Mouse (Mus musculus): ENCODE measurements around the gene Olfr1357.

Olfr1357 gene

DNA sequence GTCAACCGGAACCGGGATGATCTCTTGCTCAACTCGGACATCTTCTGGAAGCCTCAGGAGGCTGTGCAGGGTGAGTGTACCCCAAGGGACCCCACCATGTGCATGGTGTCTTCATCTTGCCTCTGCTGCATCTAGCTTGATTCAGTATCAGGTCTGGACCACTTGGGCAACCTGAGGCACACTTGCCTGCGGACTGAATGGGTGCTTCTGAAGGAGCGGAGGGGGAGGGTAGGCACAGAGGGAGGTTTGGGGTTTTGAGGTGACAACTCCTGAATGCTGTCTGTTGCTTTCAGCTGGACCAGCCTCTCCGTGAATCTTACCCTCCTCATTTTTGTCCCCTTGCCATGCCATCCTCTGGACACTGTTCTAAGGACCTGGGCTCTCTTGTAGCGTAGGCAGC lies 36.8 kb downstream of the Olfr1357 start:
- no peak for DNase-seq (ENCODE audit: low spot score in 2 of 2)

GRCm38 (mm10) chr10:78578204-78578603 lies 39.7 kb downstream of the Olfr1357 start:
- DNase-seq (ENCODE audit: low spot score in 2 of 2) = no peak

DNA sequence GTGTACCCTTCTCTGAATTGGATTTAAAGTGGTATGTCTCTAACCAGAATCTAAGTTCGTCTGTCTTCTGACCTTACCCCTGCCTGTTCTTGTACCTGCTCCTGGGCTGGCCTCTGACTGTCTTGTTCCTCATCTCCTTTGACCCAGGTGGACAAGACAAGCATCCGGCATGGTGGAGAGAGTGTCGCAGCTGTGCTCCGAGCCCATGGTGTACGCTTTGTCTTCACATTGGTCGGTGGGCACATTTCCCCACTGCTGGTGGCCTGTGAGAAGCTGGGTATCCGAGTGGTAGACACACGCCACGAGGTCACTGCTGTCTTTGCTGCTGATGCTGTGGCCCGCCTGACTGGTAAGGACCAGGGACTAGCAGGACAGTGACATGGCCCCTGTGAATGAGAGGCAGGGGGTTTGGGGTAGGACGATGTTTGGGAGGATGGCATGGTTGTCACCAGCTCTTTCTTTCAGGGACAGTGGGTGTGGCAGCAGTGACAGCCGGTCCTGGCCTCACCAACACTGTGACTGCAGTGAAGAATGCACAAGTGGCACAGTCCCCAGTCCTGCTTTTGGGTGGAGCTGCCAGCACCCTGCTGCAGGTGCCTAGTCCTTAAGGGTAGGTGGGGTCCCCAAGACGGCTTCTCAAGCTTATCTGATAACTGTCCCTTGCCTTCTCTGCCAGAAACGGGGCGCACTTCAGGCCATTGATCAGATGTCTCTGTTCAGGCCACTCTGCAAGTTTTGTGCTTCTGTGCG lies 41.3 kb downstream of the Olfr1357 start:
- no peak for DNase-seq (ENCODE audit: low spot score in 2 of 2)

- no peak for DNase-seq (ENCODE audit: low spot score in 2 of 2)
These were observed 42.2 kb downstream of the Olfr1357 start for GRCm38 (mm10) chr10:78575690-78576089.

- no peak for DNase-seq (ENCODE audit: low spot score in 2 of 2)
These were observed 42.7 kb downstream of the Olfr1357 start for GRCm38 (mm10) chr10:78575105-78575632.

GRCm38 (mm10) chr10:78574250-78575104 lies 43.4 kb downstream of the Olfr1357 start, which contains the start of gene Ilvbl:
TSS of gene Ilvbl (plus strand) at chr10:78574346.
- DNase-seq (ENCODE audit: low spot score in 2 of 2) = peak; percentile 94 to 96

DNA sequence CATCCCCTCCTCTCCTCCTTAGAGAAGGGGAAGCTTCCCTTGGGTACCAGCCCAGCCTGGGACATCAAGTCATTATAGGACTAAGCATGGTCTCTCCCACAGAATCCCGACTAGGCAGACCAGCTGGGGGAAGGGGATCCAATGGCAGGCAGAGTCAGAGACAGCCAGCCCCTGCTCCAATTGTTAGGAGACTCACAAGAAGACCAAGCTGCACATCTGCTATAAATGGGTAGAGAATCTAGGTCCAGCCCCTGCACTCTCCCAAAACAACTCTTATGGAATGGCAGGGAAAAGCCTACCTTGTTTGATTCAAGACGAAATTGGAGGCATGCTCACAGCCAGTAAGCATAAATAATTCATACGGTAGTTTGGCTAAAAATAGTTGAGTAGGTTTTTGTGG lies 44.6 kb downstream of the Olfr1357 start:
- DNase-seq (ENCODE audit: low spot score in 2 of 2) = no peak

DNA sequence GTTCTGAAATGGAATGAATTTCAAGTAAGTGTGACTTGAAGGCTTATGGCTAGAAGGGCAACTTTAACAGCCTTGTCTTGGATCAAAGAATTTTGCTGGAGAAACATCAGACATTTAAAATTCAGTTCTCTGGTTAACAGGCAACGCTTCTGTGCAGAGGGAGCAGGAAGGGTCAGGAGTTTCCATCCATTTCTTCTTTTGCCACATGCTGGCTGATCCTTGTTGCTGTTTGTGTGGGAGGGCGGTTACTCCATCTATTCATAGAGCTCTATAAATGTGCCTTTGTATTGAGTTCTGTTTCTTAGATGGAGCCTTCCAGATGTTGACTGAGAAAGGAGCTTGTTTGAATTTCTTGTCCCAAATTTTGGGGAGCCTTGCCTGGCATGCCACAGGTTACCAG lies 47.0 kb downstream of the Olfr1357 start:
- no peak for DNase-seq (ENCODE audit: low spot score in 2 of 2)

DNA sequence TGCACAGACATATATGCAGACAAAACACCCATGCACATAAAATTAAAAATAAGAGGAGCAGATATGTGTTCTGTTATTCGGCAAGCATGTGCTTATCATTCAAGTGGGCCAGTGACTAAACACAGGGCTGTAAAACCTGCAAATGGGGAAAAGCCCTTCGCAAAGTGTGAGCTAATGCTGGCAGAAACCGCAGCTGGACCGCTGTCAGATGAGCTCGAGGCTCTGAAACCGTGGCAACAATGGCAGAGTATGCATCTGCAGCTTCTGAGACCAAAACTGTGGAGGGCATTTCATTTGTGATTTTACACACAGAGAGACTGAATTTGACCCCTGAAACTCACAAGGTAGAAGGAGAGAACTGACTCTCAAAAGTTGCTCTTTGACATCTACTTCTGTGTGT lies 47.5 kb downstream of the Olfr1357 start:
- DNase-seq (ENCODE audit: low spot score in 2 of 2) = no peak

DNA sequence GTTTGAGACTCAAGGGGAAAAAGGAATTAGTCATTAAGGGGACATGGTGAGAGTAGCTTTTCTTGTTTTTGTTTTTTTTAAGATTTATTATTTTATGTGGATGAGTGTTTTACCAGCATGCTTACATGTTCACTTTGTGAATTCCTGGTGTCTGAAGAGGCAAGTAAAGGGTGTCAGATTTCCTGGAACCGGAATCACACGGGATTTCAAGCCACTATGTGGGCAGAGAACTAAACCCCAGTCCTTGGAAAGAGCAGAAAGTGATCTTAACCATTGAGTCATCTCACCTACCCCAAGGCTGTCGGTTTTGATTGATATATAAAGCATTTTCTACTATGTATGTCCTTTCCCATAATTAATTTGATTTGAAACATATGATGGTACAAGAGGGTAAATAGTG lies 48.2 kb downstream of the Olfr1357 start:
- no peak for DNase-seq (ENCODE audit: low spot score in 2 of 2)

GRCm38 (mm10) chr10:78569191-78569590 lies 48.7 kb downstream of the Olfr1357 start:
- no peak for DNase-seq (ENCODE audit: low spot score in 2 of 2)

GRCm38 (mm10) chr10:78565070-78565469 lies 52.8 kb downstream of the Olfr1357 start:
- no peak for DNase-seq (ENCODE audit: low spot score in 2 of 2)
